Mouse (Mus musculus): ENCODE measurements at regions not wholly inside any gene's neighbourhood (a gene's known extent, or its start where the extent isn't known, plus 50 kb on each side); places are given as distances from the start of the nearest gene placed in this dataset.
A peak's percentile ranks its signal among the peaks of the same experiment; 100 is the strongest.

DNA sequence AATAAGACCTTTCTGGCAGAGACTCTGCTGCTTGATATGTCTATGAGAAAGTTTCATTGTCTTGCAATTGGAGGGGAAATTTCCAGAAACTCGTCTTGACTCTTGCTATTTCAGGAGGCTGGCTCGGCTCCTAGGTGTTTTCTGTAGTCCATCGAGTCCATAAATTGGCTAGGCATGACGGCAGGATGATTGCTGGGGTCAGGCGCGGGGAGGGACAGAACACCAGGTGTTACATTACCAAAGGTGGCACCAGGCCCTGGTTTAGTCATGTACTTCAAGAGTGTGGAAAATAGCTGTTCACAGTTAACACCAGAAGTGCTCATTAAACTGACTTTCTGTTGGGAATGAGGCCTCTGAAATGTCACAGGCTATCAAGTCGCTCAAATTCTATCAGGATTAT, 151.7 kb downstream of the Tex36 start:
- Histone ChIP-seq H3K27ac (ENCODE audit: low read depth, low read length) (no peak overlapping the region), H3K9me3 (ENCODE audit: control insufficient read depth, low read length) (no peaks in the 10 kb centered on the region)

GRCm38 (mm10) chr7:133447079-133447478, 154.9 kb downstream of the Tex36 start:
- H3K9ac ChIP-seq (ENCODE audit: low read depth, low read length), result no peak overlapping the region
- 24% methylated on average over 2 of the region's 2 CpGs for WGBS
- 0 out of 2 replicates have a peak, but pooled peaks cover 2% of the 10 kb centered on the region for H3K4me1 ChIP-seq (ENCODE audit: control insufficient read depth, insufficient read depth, low read length)
- no peak overlapping the region for H3K4me3 ChIP-seq (ENCODE audit: low read length)
- peak overlapping the region; percentile 42; the same call in 1 of the 2 replicates for H3K27ac ChIP-seq (ENCODE audit: low read depth, low read length)
- no peaks in the 10 kb centered on the region for H3K27me3 ChIP-seq (ENCODE audit: control insufficient read depth, insufficient read depth, low read length)
- H3K36me3 ChIP-seq (ENCODE audit: control insufficient read depth, insufficient read depth, low read length), result no peaks in the 10 kb centered on the region
- no peaks in the 10 kb centered on the region for H3K9me3 ChIP-seq (ENCODE audit: control insufficient read depth, low read length)
- no peak; the same call in 1 of the 2 replicates for ATAC-seq (ENCODE audit: low FRiP score, low TSS enrichment)
- no peak overlapping the region for H3K4me2 ChIP-seq (replicated peaks; ENCODE audit: low read depth, low read length)

More for the DNA sequence above, 151.7 kb downstream of the Tex36 start:
- 44% methylated on average over 7 of the region's 7 CpGs for WGBS
- no peak for ATAC-seq (ENCODE audit: low FRiP score, low TSS enrichment)
- Histone ChIP-seq H3K27me3 (ENCODE audit: control insufficient read depth, insufficient read depth, low read length) (no peaks in the 10 kb centered on the region), H3K4me2 (replicated peaks; ENCODE audit: low read depth, low read length) (no peak overlapping the region), H3K36me3 (ENCODE audit: control insufficient read depth, insufficient read depth, low read length) (no peaks in the 10 kb centered on the region), H3K4me3 (ENCODE audit: low read length) (no peak overlapping the region), H3K4me1 (ENCODE audit: control insufficient read depth, insufficient read depth, low read length) (0 out of 2 replicates have a peak, but pooled peaks cover 2% of the 10 kb centered on the region), H3K9ac (ENCODE audit: low read depth, low read length) (no peak overlapping the region)

- WGBS, result 5% methylated on average over 4 of the region's 4 CpGs
- no peak overlapping the region for H3K9ac ChIP-seq (ENCODE audit: low read depth, low read length)
- ATAC-seq (ENCODE audit: low FRiP score, low TSS enrichment), result no peak
- peaks cover 11% of the 10 kb centered on the region for H3K4me1 ChIP-seq (ENCODE audit: control insufficient read depth, insufficient read depth, low read length)
- H3K4me2 ChIP-seq (replicated peaks; ENCODE audit: low read depth, low read length), result no peak overlapping the region
- no peaks in the 10 kb centered on the region for H3K9me3 ChIP-seq (ENCODE audit: control insufficient read depth, low read length)
- no peaks in the 10 kb centered on the region for H3K27me3 ChIP-seq (ENCODE audit: control insufficient read depth, insufficient read depth, low read length)
- H3K4me3 ChIP-seq (ENCODE audit: low read length), result no peak overlapping the region
- peak overlapping the region; percentile 60 for H3K27ac ChIP-seq (ENCODE audit: low read depth, low read length)
- no peaks in the 10 kb centered on the region for H3K36me3 ChIP-seq (ENCODE audit: control insufficient read depth, insufficient read depth, low read length)
Observed at GRCm38 (mm10) chr7:133441661-133442060, 160.3 kb downstream of the Tex36 start.

DNA sequence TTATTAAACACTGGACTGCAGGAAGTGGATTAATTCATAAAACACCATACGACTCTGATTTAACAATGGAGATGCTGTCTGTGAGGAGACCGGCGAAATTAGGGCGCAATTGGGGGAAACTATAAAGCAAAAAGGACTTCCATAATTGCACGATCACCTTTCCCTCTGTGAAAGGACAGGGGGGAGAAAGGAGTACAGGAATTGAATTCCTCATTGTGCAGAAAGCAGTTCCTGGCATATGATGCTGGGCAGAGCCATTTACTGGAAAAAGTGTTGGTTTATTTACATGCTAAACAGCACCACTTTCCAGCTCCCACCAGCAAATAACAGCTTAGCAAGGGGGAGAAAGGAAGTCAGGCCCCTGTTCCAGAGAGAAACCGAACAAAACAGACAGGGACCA, 160.8 kb downstream of the Tex36 start:
- Histone ChIP-seq H3K4me1 (ENCODE audit: control insufficient read depth, insufficient read depth, low read length) (peaks cover 11% of the 10 kb centered on the region), H3K4me3 (ENCODE audit: low read length) (no peak overlapping the region), H3K27me3 (ENCODE audit: control insufficient read depth, insufficient read depth, low read length) (no peaks in the 10 kb centered on the region), H3K9me3 (ENCODE audit: control insufficient read depth, low read length) (no peaks in the 10 kb centered on the region), H3K9ac (ENCODE audit: low read depth, low read length) (no peak overlapping the region), H3K27ac (ENCODE audit: low read depth, low read length) (peak overlapping the region; percentile 60; the same call in 1 of the 2 replicates), H3K4me2 (replicated peaks; ENCODE audit: low read depth, low read length) (no peak overlapping the region), H3K36me3 (ENCODE audit: control insufficient read depth, insufficient read depth, low read length) (no peaks in the 10 kb centered on the region)
- 57% methylated on average over 6 of the region's 6 CpGs for WGBS
- ATAC-seq (ENCODE audit: low FRiP score, low TSS enrichment), result no peak

GRCm38 (mm10) chr7:133440711-133441110, 161.2 kb downstream of the Tex36 start:
- Histone ChIP-seq H3K4me1 (ENCODE audit: control insufficient read depth, insufficient read depth, low read length) (peaks cover 11% of the 10 kb centered on the region), H3K9me3 (ENCODE audit: control insufficient read depth, low read length) (no peaks in the 10 kb centered on the region), H3K4me2 (replicated peaks; ENCODE audit: low read depth, low read length) (no peak overlapping the region), H3K27ac (ENCODE audit: low read depth, low read length) (no peak overlapping the region), H3K27me3 (ENCODE audit: control insufficient read depth, insufficient read depth, low read length) (no peaks in the 10 kb centered on the region), H3K4me3 (ENCODE audit: low read length) (no peak overlapping the region), H3K9ac (ENCODE audit: low read depth, low read length) (no peak overlapping the region), H3K36me3 (ENCODE audit: control insufficient read depth, insufficient read depth, low read length) (no peaks in the 10 kb centered on the region)
- ATAC-seq (ENCODE audit: low FRiP score, low TSS enrichment), result 0 out of 2 replicates have a peak, but pooled peaks have one; percentile 35
- 46% methylated on average over 12 of the region's 12 CpGs for WGBS

DNA sequence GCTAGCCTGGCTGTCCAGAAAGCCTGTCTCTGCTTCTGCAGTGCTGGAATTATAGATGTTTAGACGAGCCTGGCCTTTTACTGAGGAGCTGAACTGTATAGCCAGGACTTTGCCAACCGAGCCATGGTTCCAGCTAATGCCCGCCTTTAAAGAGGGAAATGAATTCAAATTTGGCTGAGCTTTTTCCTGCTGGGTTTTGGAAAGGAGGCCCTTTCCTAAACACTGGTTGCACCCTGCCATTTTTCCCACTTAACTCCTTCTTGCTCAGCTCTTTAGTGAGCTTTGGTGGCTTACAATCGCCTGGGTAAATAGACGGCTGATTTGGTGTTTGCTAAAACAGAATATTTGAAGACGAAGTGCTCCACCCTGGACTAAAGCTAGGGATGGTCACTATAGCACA, 161.9 kb downstream of the Tex36 start:
- H3K27ac ChIP-seq (ENCODE audit: low read depth, low read length), result no peak overlapping the region
- 78% methylated on average over 6 of the region's 6 CpGs for WGBS
- H3K27me3 ChIP-seq (ENCODE audit: control insufficient read depth, insufficient read depth, low read length), result no peaks in the 10 kb centered on the region
- no peak for ATAC-seq (ENCODE audit: low FRiP score, low TSS enrichment)
- H3K9me3 ChIP-seq (ENCODE audit: control insufficient read depth, low read length), result no peaks in the 10 kb centered on the region
- H3K4me3 ChIP-seq (ENCODE audit: low read length), result no peak overlapping the region
- peaks cover 11% of the 10 kb centered on the region for H3K4me1 ChIP-seq (ENCODE audit: control insufficient read depth, insufficient read depth, low read length)
- no peak overlapping the region for H3K9ac ChIP-seq (ENCODE audit: low read depth, low read length)
- no peak overlapping the region for H3K4me2 ChIP-seq (replicated peaks; ENCODE audit: low read depth, low read length)
- H3K36me3 ChIP-seq (ENCODE audit: control insufficient read depth, insufficient read depth, low read length), result no peaks in the 10 kb centered on the region

DNA sequence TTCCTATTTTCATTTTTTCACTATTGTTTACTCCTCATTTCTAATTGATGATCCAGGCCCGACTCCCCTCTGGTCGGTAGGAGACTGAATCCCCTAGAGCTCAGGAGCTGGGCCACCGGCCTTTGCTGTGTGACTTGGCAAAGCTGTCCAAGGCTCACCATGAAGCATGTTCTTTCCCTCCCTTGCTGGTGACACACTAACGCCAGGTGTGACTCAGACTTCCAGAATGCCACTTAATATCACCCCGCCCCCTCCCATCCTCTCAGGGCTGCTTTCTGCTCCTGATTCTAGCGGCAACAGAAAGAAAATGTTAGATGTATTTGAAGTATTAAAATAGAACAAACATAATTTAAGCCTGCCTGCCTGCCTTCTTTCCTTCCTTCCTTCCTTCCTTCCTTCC, 163.3 kb downstream of the Tex36 start:
- no peaks in the 10 kb centered on the region for H3K27me3 ChIP-seq (ENCODE audit: control insufficient read depth, insufficient read depth, low read length)
- peaks cover 11% of the 10 kb centered on the region for H3K4me1 ChIP-seq (ENCODE audit: control insufficient read depth, insufficient read depth, low read length)
- H3K4me3 ChIP-seq (ENCODE audit: low read length), result no peak overlapping the region
- ATAC-seq (ENCODE audit: low FRiP score, low TSS enrichment), result no peak
- no peaks in the 10 kb centered on the region for H3K36me3 ChIP-seq (ENCODE audit: control insufficient read depth, insufficient read depth, low read length)
- 60% methylated on average over 6 of the region's 6 CpGs for WGBS
- H3K9me3 ChIP-seq (ENCODE audit: control insufficient read depth, low read length), result no peaks in the 10 kb centered on the region
- no peak overlapping the region for H3K4me2 ChIP-seq (replicated peaks; ENCODE audit: low read depth, low read length)
- no peak overlapping the region for H3K9ac ChIP-seq (ENCODE audit: low read depth, low read length)
- no peak overlapping the region for H3K27ac ChIP-seq (ENCODE audit: low read depth, low read length)

DNA sequence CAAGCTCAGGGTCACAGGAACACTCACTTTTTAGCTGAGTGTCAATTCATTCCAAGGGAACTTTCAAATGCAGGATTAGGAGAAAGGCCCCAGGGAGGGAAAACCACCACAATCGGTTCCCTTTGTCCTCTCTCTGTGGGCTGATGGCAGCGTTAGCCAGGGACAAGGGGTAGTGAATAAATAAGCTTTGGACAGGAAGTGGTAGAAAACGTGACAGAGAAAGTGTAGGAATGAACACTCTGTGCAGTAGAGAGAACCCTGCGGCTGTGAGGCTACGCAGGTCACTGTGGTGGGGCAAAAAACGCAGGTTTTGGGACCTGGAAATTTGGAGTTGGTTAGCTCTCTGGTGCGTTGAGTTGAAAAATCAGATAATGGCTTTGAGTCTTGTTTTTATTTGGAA, 164.1 kb downstream of the Tex36 start:
- 29% methylated on average over 7 of the region's 7 CpGs for WGBS
- peak overlapping the region; percentile 32; the same call in 1 of the 2 replicates for H3K27ac ChIP-seq (ENCODE audit: low read depth, low read length)
- no peak for ATAC-seq (ENCODE audit: low FRiP score, low TSS enrichment)
- no peaks in the 10 kb centered on the region for H3K9me3 ChIP-seq (ENCODE audit: control insufficient read depth, low read length)
- peaks cover 11% of the 10 kb centered on the region for H3K4me1 ChIP-seq (ENCODE audit: control insufficient read depth, insufficient read depth, low read length)
- H3K4me2 ChIP-seq (replicated peaks; ENCODE audit: low read depth, low read length), result no peak overlapping the region
- H3K36me3 ChIP-seq (ENCODE audit: control insufficient read depth, insufficient read depth, low read length), result no peaks in the 10 kb centered on the region
- no peak overlapping the region for H3K9ac ChIP-seq (ENCODE audit: low read depth, low read length)
- H3K27me3 ChIP-seq (ENCODE audit: control insufficient read depth, insufficient read depth, low read length), result no peaks in the 10 kb centered on the region
- no peak overlapping the region for H3K4me3 ChIP-seq (ENCODE audit: low read length)

DNA sequence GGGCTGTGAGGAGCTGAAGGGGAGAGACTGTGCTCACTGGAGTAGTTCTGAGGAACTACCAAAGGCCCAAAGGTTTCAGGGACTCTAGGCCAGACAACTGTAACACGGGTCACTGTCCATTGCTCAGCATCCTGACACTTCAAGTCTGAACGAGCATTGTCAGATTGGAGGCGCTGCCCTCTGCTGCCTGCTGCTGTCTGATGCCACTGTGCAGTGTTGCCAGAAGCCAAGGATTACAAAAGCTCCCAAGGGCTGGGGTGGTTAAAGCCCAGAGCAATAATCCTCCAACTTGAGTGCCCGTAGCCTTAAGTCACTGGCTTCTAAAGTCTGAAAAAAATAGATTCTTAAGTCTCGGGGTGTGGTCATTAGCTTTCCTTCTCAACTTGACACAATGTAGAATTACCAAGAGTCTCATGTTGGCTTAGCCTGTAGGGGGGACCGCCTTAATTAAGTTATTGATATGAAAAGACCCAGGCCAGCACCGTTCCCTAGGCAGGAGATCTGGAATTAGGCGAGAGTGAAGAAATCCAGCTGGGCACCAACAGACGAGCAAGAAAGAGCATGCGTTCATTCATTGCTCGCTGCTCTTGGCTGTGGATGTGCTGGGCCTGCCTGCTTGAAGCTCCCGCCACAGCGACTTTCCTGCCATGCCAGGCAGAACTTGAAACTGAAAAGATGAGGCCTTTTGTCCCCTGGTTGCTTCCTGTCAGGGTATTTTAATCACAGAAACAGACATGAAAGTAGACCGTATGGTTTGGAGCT, 166.2 kb downstream of the Tex36 start:
- H3K27ac ChIP-seq (ENCODE audit: low read depth, low read length), result no peak overlapping the region

More for the DNA sequence above, 166.2 kb downstream of the Tex36 start:
- H3K9ac ChIP-seq (ENCODE audit: low read depth, low read length), result no peak overlapping the region
- no peak overlapping the region for H3K4me2 ChIP-seq (replicated peaks; ENCODE audit: low read depth, low read length)
- no peaks in the 10 kb centered on the region for H3K9me3 ChIP-seq (ENCODE audit: control insufficient read depth, low read length)
- no peaks in the 10 kb centered on the region for H3K27me3 ChIP-seq (ENCODE audit: control insufficient read depth, insufficient read depth, low read length)
- peaks cover 3% of the 10 kb centered on the region; the same call in 1 of the 2 replicates for H3K4me1 ChIP-seq (ENCODE audit: control insufficient read depth, insufficient read depth, low read length)
- ATAC-seq (ENCODE audit: low FRiP score, low TSS enrichment), result no peak
- no peak overlapping the region for H3K4me3 ChIP-seq (ENCODE audit: low read length)
- 77% methylated on average over 14 of the region's 14 CpGs for whole genome bisulfite sequencing
- no peaks in the 10 kb centered on the region for H3K36me3 ChIP-seq (ENCODE audit: control insufficient read depth, insufficient read depth, low read length)
